Mouse (Mus musculus): ENCODE results near the gene Hoxa1.

GRCm38 (mm10) chr6:52167736-52168161 is 9.6 kb upstream of the Hoxa1 start:
- TF ChIP-seq GATA1 (IDR thresholded peaks at IDR 0.05; ENCODE audit: borderline replicate concordance, low read length) (no peak), FLI1 (IDR thresholded peaks at IDR 0.05; ENCODE audit: low read length) (no peak)
